Mouse (Mus musculus) spleen, postnatal 36 days (tissue): ENCODE data around the gene Gars.

Source experiments
- DNase-seq, 2 experiments: peaks; one replicate each; pipeline ENCODE4 v3.0.0; 2022; ENCODE audit warnings: low spot score in 2 of 2, mixed read lengths in 1 of 2

The Gars gene

GRCm38 (mm10) chr6:55038671-55039445, 1.1 kb downstream of the Gars start:
- no peak for DNase-seq

GRCm38 (mm10) chr6:55039446-55039783, 1.6 kb downstream of the Gars start:
- DNase-seq = no peak

- DNase-seq = no peak
These were observed 2.2 kb downstream of the Gars start for GRCm38 (mm10) chr6:55040031-55040430.

- DNase-seq = no peak
These were observed 5.4 kb downstream of the Gars start for GRCm38 (mm10) chr6:55043206-55043605.

GRCm38 (mm10) chr6:55044542-55044941, 6.7 kb downstream of the Gars start:
- DNase-seq = no peak

GRCm38 (mm10) chr6:55045326-55045725, 7.5 kb downstream of the Gars start:
- DNase-seq = peak in 1 of 2 experiments; percentile 6

GRCm38 (mm10) chr6:55049186-55049585, 11.4 kb downstream of the Gars start:
- no peak for DNase-seq

GRCm38 (mm10) chr6:55054491-55054890, 16.7 kb downstream of the Gars start:
- no peak for DNase-seq

- no peak for DNase-seq
These were observed 19.6 kb downstream of the Gars start for GRCm38 (mm10) chr6:55057427-55057826.

- no peak for DNase-seq
These were observed 22.5 kb downstream of the Gars start for GRCm38 (mm10) chr6:55060241-55060825.

GRCm38 (mm10) chr6:55061328-55061727, 23.5 kb downstream of the Gars start:
- DNase-seq = no peak

- DNase-seq = no peak
These were observed 24.4 kb downstream of the Gars start for GRCm38 (mm10) chr6:55062200-55062599.

GRCm38 (mm10) chr6:55063793-55064476, 26.1 kb downstream of the Gars start:
- DNase-seq = no peak

GRCm38 (mm10) chr6:55064477-55064827, 26.6 kb downstream of the Gars start:
- no peak for DNase-seq

- no peak for DNase-seq
These were observed 28.1 kb downstream of the Gars start for GRCm38 (mm10) chr6:55065903-55066302.

GRCm38 (mm10) chr6:55076561-55077255, 38.9 kb downstream of the Gars start:
- DNase-seq = no peak

GRCm38 (mm10) chr6:55081379-55081778, 43.6 kb downstream of the Gars start:
- no peak for DNase-seq

GRCm38 (mm10) chr6:55082261-55083051, 44.6 kb downstream of the Gars start:
- no peak for DNase-seq

- DNase-seq = no peak
These were observed 49.5 kb downstream of the Gars start for GRCm38 (mm10) chr6:55087355-55087754.

GRCm38 (mm10) chr6:55090639-55091038, 52.8 kb downstream of the Gars start:
- DNase-seq = no peak

- DNase-seq = no peak
These were observed 53.6 kb downstream of the Gars start for GRCm38 (mm10) chr6:55091396-55091795.
